Mouse (Mus musculus): ENCODE measurements around the gene Lypd6b. TPM values are rescaled to one million over a fixed set of nuclear protein-coding genes. Genes with fewer than 3 reads are reported as not detected.

Gene Lypd6b
- polyA plus RNA-seq, 2 experiments, result 5.6 to 14.9 TPM

GRCm38 (mm10) chr2:49797444-49798143 is 10.1 kb downstream of the Lypd6b start:
- Histone ChIP-seq H3K4me1 (ENCODE audit: control insufficient read depth, insufficient read depth, low read length) (no peaks in the 10 kb centered on the region), H3K36me3 (ENCODE audit: control insufficient read depth, insufficient read depth, low read length) (no peaks in the 10 kb centered on the region), H3K27ac (replicated peaks; ENCODE audit: low read depth, low read length) (no peak overlapping the region), H3K4me3 (replicated peaks; ENCODE audit: low read length) (no peak overlapping the region), H3K9me3 (ENCODE audit: control insufficient read depth, low read length) (no peaks in the 10 kb centered on the region), H3K27me3 (ENCODE audit: control insufficient read depth, insufficient read depth, low read length) (no peaks in the 10 kb centered on the region), H3K4me2 (replicated peaks; ENCODE audit: low read depth, low read length, severe bottlenecking) (no peak overlapping the region), H3K9ac (ENCODE audit: low read depth, low read length, severe bottlenecking) (no peak overlapping the region)
- no peak for TF ChIP-seq POLR2A (IDR thresholded peaks at IDR 0.05; ENCODE audit: borderline replicate concordance, extremely low read depth, insufficient read depth, insufficient read length)
- DNase-seq (ENCODE audit: low spot score) (no peak), ATAC-seq (ENCODE audit: low FRiP score, low read depth) (no peak)
- 60% methylated on average over 14 of the region's 14 CpGs for WGBS

- no peak for TF ChIP-seq POLR2A (IDR thresholded peaks at IDR 0.05; ENCODE audit: borderline replicate concordance, extremely low read depth, insufficient read depth, insufficient read length)
- WGBS, result 54% methylated on average over 8 of the region's 8 CpGs
- ATAC-seq (ENCODE audit: low FRiP score, low read depth) (no peak), DNase-seq (ENCODE audit: low spot score) (no peak)
- H3K4me3 ChIP-seq (replicated peaks; ENCODE audit: low read length), result no peak overlapping the region
- no peaks in the 10 kb centered on the region for H3K36me3 ChIP-seq (ENCODE audit: control insufficient read depth, insufficient read depth, low read length)
- no peak overlapping the region for H3K27ac ChIP-seq (replicated peaks; ENCODE audit: low read depth, low read length)
- H3K27me3 ChIP-seq (ENCODE audit: control insufficient read depth, insufficient read depth, low read length), result no peaks in the 10 kb centered on the region
- no peak overlapping the region for H3K4me2 ChIP-seq (replicated peaks; ENCODE audit: low read depth, low read length, severe bottlenecking)
- H3K4me1 ChIP-seq (ENCODE audit: control insufficient read depth, insufficient read depth, low read length), result peaks cover 23% of the 10 kb centered on the region
- H3K9me3 ChIP-seq (ENCODE audit: control insufficient read depth, low read length), result no peaks in the 10 kb centered on the region
- no peak overlapping the region for H3K9ac ChIP-seq (ENCODE audit: low read depth, low read length, severe bottlenecking)
Observed at GRCm38 (mm10) chr2:49804448-49804847, 17.0 kb downstream of the Lypd6b start.

GRCm38 (mm10) chr2:49805736-49806371 is 18.4 kb downstream of the Lypd6b start:
- no peak for ATAC-seq (ENCODE audit: low FRiP score, low read depth)
- no peaks in the 10 kb centered on the region for H3K9me3 ChIP-seq (ENCODE audit: control insufficient read depth, low read length)
- no peak for TF ChIP-seq POLR2A (IDR thresholded peaks at IDR 0.05; ENCODE audit: borderline replicate concordance, extremely low read depth, insufficient read depth, insufficient read length)
- no peaks in the 10 kb centered on the region for H3K36me3 ChIP-seq (ENCODE audit: control insufficient read depth, insufficient read depth, low read length)
- 0 out of 2 replicates have a peak overlapping the region, but pooled peaks have one; percentile 13 for H3K27ac ChIP-seq (replicated peaks; ENCODE audit: low read depth, low read length)
- H3K9ac ChIP-seq (ENCODE audit: low read depth, low read length, severe bottlenecking), result no peak overlapping the region
- 61% methylated on average over 11 of the region's 11 CpGs for WGBS
- H3K4me3 ChIP-seq (replicated peaks; ENCODE audit: low read length), result no peak overlapping the region
- no peak overlapping the region for H3K4me2 ChIP-seq (replicated peaks; ENCODE audit: low read depth, low read length, severe bottlenecking)
- peaks cover 23% of the 10 kb centered on the region for H3K4me1 ChIP-seq (ENCODE audit: control insufficient read depth, insufficient read depth, low read length)
- H3K27me3 ChIP-seq (ENCODE audit: control insufficient read depth, insufficient read depth, low read length), result no peaks in the 10 kb centered on the region
- no peak for DNase-seq (ENCODE audit: low spot score)

- H3K4me1 ChIP-seq (ENCODE audit: control insufficient read depth, insufficient read depth, low read length), result peaks cover 27% of the 10 kb centered on the region
- no peaks in the 10 kb centered on the region for H3K9me3 ChIP-seq (ENCODE audit: control insufficient read depth, low read length)
- no peak overlapping the region for H3K27ac ChIP-seq (replicated peaks; ENCODE audit: low read depth, low read length)
- no peak overlapping the region for H3K9ac ChIP-seq (ENCODE audit: low read depth, low read length, severe bottlenecking)
- H3K4me2 ChIP-seq (replicated peaks; ENCODE audit: low read depth, low read length, severe bottlenecking), result no peak overlapping the region
- ATAC-seq (ENCODE audit: low FRiP score, low read depth) (no peak), DNase-seq (ENCODE audit: low spot score) (no peak)
- no peak for TF ChIP-seq POLR2A (IDR thresholded peaks at IDR 0.05; ENCODE audit: borderline replicate concordance, extremely low read depth, insufficient read depth, insufficient read length)
- WGBS, result 80% methylated on average over 6 of the region's 6 CpGs
- no peak overlapping the region for H3K4me3 ChIP-seq (replicated peaks; ENCODE audit: low read length)
- no peaks in the 10 kb centered on the region for H3K36me3 ChIP-seq (ENCODE audit: control insufficient read depth, insufficient read depth, low read length)
- no peaks in the 10 kb centered on the region for H3K27me3 ChIP-seq (ENCODE audit: control insufficient read depth, insufficient read depth, low read length)
Observed at GRCm38 (mm10) chr2:49809496-49809895, 22.0 kb downstream of the Lypd6b start.

GRCm38 (mm10) chr2:49811420-49811819 is 23.9 kb downstream of the Lypd6b start:
- Histone ChIP-seq H3K27ac (replicated peaks; ENCODE audit: low read depth, low read length) (no peak overlapping the region), H3K4me2 (replicated peaks; ENCODE audit: low read depth, low read length, severe bottlenecking) (0 out of 2 replicates have a peak overlapping the region, but pooled peaks have one; percentile 9), H3K9me3 (ENCODE audit: control insufficient read depth, low read length) (no peaks in the 10 kb centered on the region), H3K36me3 (ENCODE audit: control insufficient read depth, insufficient read depth, low read length) (no peaks in the 10 kb centered on the region), H3K4me1 (ENCODE audit: control insufficient read depth, insufficient read depth, low read length) (peaks cover 12% of the 10 kb centered on the region), H3K27me3 (ENCODE audit: control insufficient read depth, insufficient read depth, low read length) (no peaks in the 10 kb centered on the region), H3K4me3 (replicated peaks; ENCODE audit: low read length) (no peak overlapping the region), H3K9ac (ENCODE audit: low read depth, low read length, severe bottlenecking) (no peak overlapping the region)
- TF ChIP-seq POLR2A (IDR thresholded peaks at IDR 0.05; ENCODE audit: borderline replicate concordance, extremely low read depth, insufficient read depth, insufficient read length), result no peak
- WGBS, result 13% methylated on average over 11 of the region's 11 CpGs
- no peak for DNase-seq (ENCODE audit: low spot score)
- no peak for ATAC-seq (ENCODE audit: low FRiP score, low read depth)
